Mouse (Mus musculus): ENCODE measurements at regions not wholly inside any gene's neighbourhood (a gene's known extent, or its start where the extent isn't known, plus 50 kb on each side); places are given as distances from the start of the nearest gene placed in this dataset.

- DNase-seq (ENCODE audit: low read depth, low spot score) = peak; percentile 48
- TF ChIP-seq ZC3H11A (IDR thresholded peaks at IDR 0.05; ENCODE audit: borderline replicate concordance, low read depth, low read length) (peak; percentile 44; the same call in 1 of the 2 replicates), HCFC1 (IDR thresholded peaks at IDR 0.05; ENCODE audit: borderline replicate concordance, insufficient read depth, low read length) (no peak)
Measured at GRCm38 (mm10) chr9:116511450-116511849, 336.3 kb upstream of the Tgfbr2 start.

DNA sequence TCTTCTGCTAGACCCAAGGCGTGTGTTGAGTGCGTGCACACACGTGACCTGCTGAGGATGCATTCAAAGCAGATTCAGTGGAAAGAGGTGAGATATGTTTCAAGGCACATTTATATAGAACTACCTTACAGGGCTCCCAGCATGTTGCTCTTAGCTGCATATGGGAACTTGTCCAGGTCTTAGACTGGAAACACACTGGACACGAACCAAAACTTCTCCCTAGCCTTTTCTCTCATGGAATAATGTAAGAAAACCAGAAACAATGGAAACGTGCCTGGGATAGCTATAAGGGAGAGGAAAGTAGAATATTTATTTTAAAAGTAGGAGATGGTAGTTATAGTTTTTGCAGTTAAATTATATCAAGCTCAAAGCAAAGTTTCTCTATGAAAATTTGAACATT lies 332.6 kb upstream of the Tgfbr2 start:
- in situ Hi-C loops (cut with MboI; ENCODE audit: low sequenced_read_pairs in 2 of 2, unreplicated experiment in 2 of 2) = no loop called here
- no peak for DNase-seq (ENCODE audit: low read depth, low spot score)

More at GRCm38 (mm10) chr9:116511450-116511849, 336.3 kb upstream of the Tgfbr2 start:
- Histone ChIP-seq H3K9me3 (ENCODE audit: control insufficient read depth, insufficient read depth, low read depth, low read length) (no peaks in the 10 kb centered on the region), H3K9ac (ENCODE audit: insufficient read depth, low read depth, low read length, poor library complexity, severe bottlenecking) (no peak overlapping the region), H3K27ac (ENCODE audit: insufficient read depth, low read depth, low read length, poor library complexity, severe bottlenecking) (no peak overlapping the region), H3K4me3 (ENCODE audit: insufficient read depth in 1 of 2, low read depth in 1 of 2, low read length in 2 of 2, poor library complexity in 1 of 2, severe bottlenecking in 1 of 2) (no peak overlapping the region), H3K4me1 (ENCODE audit: control insufficient read depth in 2 of 2, insufficient read depth in 2 of 2, low read length in 2 of 2, poor library complexity in 1 of 2) (peaks cover 0 to 2% of the 10 kb centered on the region in 2 experiments; a peak in 1 of 4 replicates), H3K36me3 (ENCODE audit: control insufficient read depth, insufficient read depth, low read length, poor library complexity, severe bottlenecking) (no peaks in the 10 kb centered on the region)
- in situ Hi-C loops (cut with MboI; ENCODE audit: low sequenced_read_pairs in 2 of 2, unreplicated experiment in 2 of 2) = no loop called here

GRCm38 (mm10) chr9:116502831-116503230 lies 327.7 kb upstream of the Tgfbr2 start:
- Histone ChIP-seq H3K9me3 (ENCODE audit: control insufficient read depth, insufficient read depth, low read depth, low read length) (no peaks in the 10 kb centered on the region), H3K27ac (ENCODE audit: insufficient read depth, low read depth, low read length, poor library complexity, severe bottlenecking) (no peak overlapping the region), H3K4me3 (ENCODE audit: insufficient read depth in 1 of 2, low read depth in 1 of 2, low read length in 2 of 2, poor library complexity in 1 of 2, severe bottlenecking in 1 of 2) (no peak overlapping the region), H3K36me3 (ENCODE audit: control insufficient read depth, insufficient read depth, low read length, poor library complexity, severe bottlenecking) (no peaks in the 10 kb centered on the region), H3K4me1 (ENCODE audit: control insufficient read depth in 2 of 2, insufficient read depth in 2 of 2, low read length in 2 of 2, poor library complexity in 1 of 2) (peaks cover 2 to 3% of the 10 kb centered on the region in 2 experiments; a peak in 1 of 4 replicates), H3K9ac (ENCODE audit: insufficient read depth, low read depth, low read length, poor library complexity, severe bottlenecking) (no peak overlapping the region)
- in situ Hi-C loops (cut with MboI; ENCODE audit: low sequenced_read_pairs in 2 of 2, unreplicated experiment in 2 of 2) = no loop called here
- TF ChIP-seq MAFK (IDR thresholded peaks at IDR 0.05; ENCODE audit: insufficient read depth, low read depth, low read length) = no peak
- TF ChIP-seq ZC3H11A (IDR thresholded peaks at IDR 0.05; ENCODE audit: borderline replicate concordance, low read depth, low read length) = no peak
- TF ChIP-seq CHD2 (IDR thresholded peaks at IDR 0.05; ENCODE audit: low read depth, low read length) = no peak
- TF ChIP-seq ZNF384 (IDR thresholded peaks at IDR 0.05; ENCODE audit: low read depth, low read length) = no peak
- TF ChIP-seq HCFC1 (IDR thresholded peaks at IDR 0.05; ENCODE audit: borderline replicate concordance, insufficient read depth, low read length) = no peak
- DNase-seq (ENCODE audit: low read depth, low spot score) = no peak

More for the DNA sequence above, 332.6 kb upstream of the Tgfbr2 start:
- H3K36me3 ChIP-seq (ENCODE audit: control insufficient read depth, insufficient read depth, low read length, poor library complexity, severe bottlenecking) = no peaks in the 10 kb centered on the region
- no peak overlapping the region for H3K27ac ChIP-seq (ENCODE audit: insufficient read depth, low read depth, low read length, poor library complexity, severe bottlenecking)
- H3K4me1 ChIP-seq (ENCODE audit: control insufficient read depth in 2 of 2, insufficient read depth in 2 of 2, low read length in 2 of 2, poor library complexity in 1 of 2) = peaks cover 2% of the 10 kb centered on the region in 2 experiments; a peak in 2 of 4 replicates
- no peak overlapping the region for H3K9ac ChIP-seq (ENCODE audit: insufficient read depth, low read depth, low read length, poor library complexity, severe bottlenecking)
- TF ChIP-seq MAFK (IDR thresholded peaks at IDR 0.05; ENCODE audit: insufficient read depth, low read depth, low read length) (no peak), HCFC1 (IDR thresholded peaks at IDR 0.05; ENCODE audit: borderline replicate concordance, insufficient read depth, low read length) (no peak), ZC3H11A (IDR thresholded peaks at IDR 0.05; ENCODE audit: borderline replicate concordance, low read depth, low read length) (no peak), CHD2 (IDR thresholded peaks at IDR 0.05; ENCODE audit: low read depth, low read length) (no peak), ZNF384 (IDR thresholded peaks at IDR 0.05; ENCODE audit: low read depth, low read length) (no peak)
- H3K4me3 ChIP-seq (ENCODE audit: insufficient read depth in 1 of 2, low read depth in 1 of 2, low read length in 2 of 2, poor library complexity in 1 of 2, severe bottlenecking in 1 of 2) = no peak overlapping the region
- H3K9me3 ChIP-seq (ENCODE audit: control insufficient read depth, insufficient read depth, low read depth, low read length) = no peaks in the 10 kb centered on the region

- in situ Hi-C loops (cut with MboI; ENCODE audit: low sequenced_read_pairs in 2 of 2, unreplicated experiment in 2 of 2) = no loop called here
- H3K9me3 ChIP-seq (ENCODE audit: control insufficient read depth, insufficient read depth, low read depth, low read length) = no peaks in the 10 kb centered on the region
- H3K4me1 ChIP-seq (ENCODE audit: control insufficient read depth in 2 of 2, insufficient read depth in 2 of 2, low read length in 2 of 2, poor library complexity in 1 of 2) = peaks cover 2 to 3% of the 10 kb centered on the region in 2 experiments; a peak in 1 of 4 replicates
- no peak overlapping the region for H3K9ac ChIP-seq (ENCODE audit: insufficient read depth, low read depth, low read length, poor library complexity, severe bottlenecking)
- no peak for DNase-seq (ENCODE audit: low read depth, low spot score)
- TF ChIP-seq HCFC1 (IDR thresholded peaks at IDR 0.05; ENCODE audit: borderline replicate concordance, insufficient read depth, low read length) (no peak), ZNF384 (IDR thresholded peaks at IDR 0.05; ENCODE audit: low read depth, low read length) (no peak), ZC3H11A (IDR thresholded peaks at IDR 0.05; ENCODE audit: borderline replicate concordance, low read depth, low read length) (no peak), CHD2 (IDR thresholded peaks at IDR 0.05; ENCODE audit: low read depth, low read length) (no peak), MAFK (IDR thresholded peaks at IDR 0.05; ENCODE audit: insufficient read depth, low read depth, low read length) (no peak)
- H3K4me3 ChIP-seq (ENCODE audit: insufficient read depth in 1 of 2, low read depth in 1 of 2, low read length in 2 of 2, poor library complexity in 1 of 2, severe bottlenecking in 1 of 2) = no peak overlapping the region
- no peaks in the 10 kb centered on the region for H3K36me3 ChIP-seq (ENCODE audit: control insufficient read depth, insufficient read depth, low read length, poor library complexity, severe bottlenecking)
- no peak overlapping the region for H3K27ac ChIP-seq (ENCODE audit: insufficient read depth, low read depth, low read length, poor library complexity, severe bottlenecking)
Measured at GRCm38 (mm10) chr9:116500951-116501350, 325.8 kb upstream of the Tgfbr2 start.

DNA sequence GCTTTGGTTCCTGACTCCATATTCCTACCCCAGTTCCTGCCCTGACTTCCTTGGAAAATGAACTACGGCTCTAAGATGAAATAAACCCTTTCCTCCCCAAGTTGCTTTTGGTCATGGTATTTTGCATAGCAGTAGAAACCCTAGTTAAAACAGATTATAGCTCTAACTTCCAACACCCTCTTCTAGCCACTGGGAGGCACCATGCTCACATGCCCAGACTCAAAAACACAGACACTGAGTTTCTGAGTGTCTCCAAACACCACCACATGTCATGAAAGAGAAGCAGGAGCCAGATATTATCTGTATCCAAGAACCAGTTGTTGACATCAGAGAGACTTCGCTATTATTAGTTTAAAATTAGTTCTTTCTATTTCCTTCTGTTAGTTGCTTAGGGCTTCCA lies 316.1 kb upstream of the Tgfbr2 start:
- TF ChIP-seq ZC3H11A (IDR thresholded peaks at IDR 0.05; ENCODE audit: borderline replicate concordance, low read depth, low read length) (0 out of 2 replicates have a peak, but pooled peaks have one; percentile 17), ZNF384 (IDR thresholded peaks at IDR 0.05; ENCODE audit: low read depth, low read length) (no peak), HCFC1 (IDR thresholded peaks at IDR 0.05; ENCODE audit: borderline replicate concordance, insufficient read depth, low read length) (no peak)
- in situ Hi-C loops (cut with MboI; ENCODE audit: low sequenced_read_pairs in 2 of 2, unreplicated experiment in 2 of 2) = no loop called here
- no peak for DNase-seq (ENCODE audit: low read depth, low spot score)
- no peaks in the 10 kb centered on the region for H3K36me3 ChIP-seq (ENCODE audit: control insufficient read depth, insufficient read depth, low read length, poor library complexity, severe bottlenecking)
- H3K9me3 ChIP-seq (ENCODE audit: control insufficient read depth, insufficient read depth, low read depth, low read length) = no peaks in the 10 kb centered on the region
- no peak overlapping the region for H3K9ac ChIP-seq (ENCODE audit: insufficient read depth, low read depth, low read length, poor library complexity, severe bottlenecking)
- H3K4me3 ChIP-seq (ENCODE audit: insufficient read depth in 1 of 2, low read depth in 1 of 2, low read length in 2 of 2, poor library complexity in 1 of 2, severe bottlenecking in 1 of 2) = no peak overlapping the region
- H3K4me1 ChIP-seq (ENCODE audit: control insufficient read depth in 2 of 2, insufficient read depth in 2 of 2, low read length in 2 of 2, poor library complexity in 1 of 2) = no peaks in the 10 kb centered on the region
- no peak overlapping the region for H3K27ac ChIP-seq (ENCODE audit: insufficient read depth, low read depth, low read length, poor library complexity, severe bottlenecking)
